Mouse (Mus musculus): Measurements from ENCODE around the gene Eras. TPM values are rescaled to one million over a fixed set of nuclear protein-coding genes. Genes with fewer than 3 reads are reported as not detected.
A peak's percentile ranks its signal among the peaks of the same experiment; 100 is the strongest.

Eras gene
- total and polyA plus RNA-seq, 3 experiments = not detected

GRCm38 (mm10) chrX:7879819-7880218 is 48.6 kb downstream of the Eras start (continued):
- TF ChIP-seq BHLHE40 (IDR thresholded peaks at IDR 0.05; ENCODE audit: borderline replicate concordance, low read depth, low read length) = no peak
- TF ChIP-seq USF2 (IDR thresholded peaks at IDR 0.05; ENCODE audit: borderline replicate concordance in 1 of 2, insufficient read depth in 1 of 2, low read depth in 1 of 2, low read length in 2 of 2) = no peak
- peak; percentile 28; the same call in 1 of the 2 replicates for TF ChIP-seq NRF1 (IDR thresholded peaks at IDR 0.05; ENCODE audit: insufficient read depth, low read depth, low read length, poor library complexity, severe bottlenecking)
- no peak for TF ChIP-seq ZMIZ1 (IDR thresholded peaks at IDR 0.05; ENCODE audit: low read depth, low read length)
- no peak for TF ChIP-seq ETS1 (IDR thresholded peaks at IDR 0.05; ENCODE audit: low read depth, low read length)
- peak; percentile 50; the same call in 1 of the 2 replicates for TF ChIP-seq MYB (IDR thresholded peaks at IDR 0.05; ENCODE audit: low read depth, low read length)
- TF ChIP-seq NELFE (IDR thresholded peaks at IDR 0.05; ENCODE audit: low read depth, low read length) = no peak

DNA sequence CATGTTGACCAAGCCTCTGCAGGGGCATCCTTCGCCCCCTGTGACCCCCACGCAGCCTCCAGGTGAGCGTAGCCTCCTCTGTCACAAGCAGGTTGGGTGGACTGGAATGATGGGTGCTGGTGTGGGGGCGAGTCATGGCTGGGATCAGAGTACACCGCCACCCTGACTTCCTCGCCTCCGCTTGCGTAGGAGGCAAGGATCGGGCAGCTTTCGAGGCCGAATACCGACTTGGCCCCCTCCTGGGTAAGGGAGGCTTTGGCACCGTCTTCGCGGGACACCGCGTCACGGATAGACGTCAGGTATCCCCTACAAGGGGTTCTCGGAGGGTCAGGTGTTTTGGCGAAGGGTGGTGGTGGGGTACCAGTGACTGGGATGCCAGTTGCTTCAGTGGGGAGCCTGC is 49.9 kb downstream of the Eras start:
- H3K4me3 ChIP-seq (ENCODE audit: control insufficient read depth in 1 of 2, insufficient read depth in 1 of 2, low read depth in 2 of 2, low read length in 2 of 2) = peak overlapping the region; percentile 63 to 80
- peaks cover 2 to 8% of the 10 kb centered on the region in 2 experiments; a peak in 3 of 4 replicates for H3K36me3 ChIP-seq (ENCODE audit: control insufficient read depth in 1 of 2, insufficient read depth in 2 of 2, low read length in 2 of 2)
- H3K27ac ChIP-seq (ENCODE audit: control insufficient read depth, low read depth, low read length) = no peak overlapping the region
- H3K27me3 ChIP-seq (ENCODE audit: control insufficient read depth in 1 of 2, insufficient read depth in 2 of 2, low read length in 2 of 2) = no peaks in the 10 kb centered on the region
- TF ChIP-seq USF2 (IDR thresholded peaks at IDR 0.05; ENCODE audit: borderline replicate concordance in 1 of 2, insufficient read depth in 1 of 2, low read depth in 1 of 2, low read length in 2 of 2) (no peak), NRF1 (IDR thresholded peaks at IDR 0.05; ENCODE audit: insufficient read depth, low read depth, low read length, poor library complexity, severe bottlenecking) (no peak), POLR2A (IDR thresholded peaks at IDR 0.05; ENCODE audit: control insufficient read depth in 1 of 2, insufficient read depth in 1 of 2, low read depth in 1 of 2, low read length in 2 of 2, poor library complexity in 1 of 2) (peak in 1 of 2 experiments; percentile 4; a peak in 1 of 4 replicates), E2F4 (IDR thresholded peaks at IDR 0.05; ENCODE audit: borderline replicate concordance, low read depth, low read length) (no peak)
- H3K4me1 ChIP-seq (ENCODE audit: control insufficient read depth in 1 of 2, insufficient read depth in 2 of 2, low read length in 2 of 2) = peaks cover 5 to 11% of the 10 kb centered on the region in 2 experiments
- peak overlapping the region; percentile 70 for H3K9ac ChIP-seq (ENCODE audit: control insufficient read depth, low read depth, low read length, poor library complexity, severe bottlenecking)
- no peaks in the 10 kb centered on the region; the same call in 1 of the 2 replicates for H3K79me2 ChIP-seq (ENCODE audit: control insufficient read depth, insufficient read depth, low read length, poor library complexity)
- no peaks in the 10 kb centered on the region for H3K9me3 ChIP-seq (replicated peaks; ENCODE audit: insufficient read depth, low read length)
- DNase-seq (ENCODE audit: low read depth, low spot score) = peak; percentile 61

DNA sequence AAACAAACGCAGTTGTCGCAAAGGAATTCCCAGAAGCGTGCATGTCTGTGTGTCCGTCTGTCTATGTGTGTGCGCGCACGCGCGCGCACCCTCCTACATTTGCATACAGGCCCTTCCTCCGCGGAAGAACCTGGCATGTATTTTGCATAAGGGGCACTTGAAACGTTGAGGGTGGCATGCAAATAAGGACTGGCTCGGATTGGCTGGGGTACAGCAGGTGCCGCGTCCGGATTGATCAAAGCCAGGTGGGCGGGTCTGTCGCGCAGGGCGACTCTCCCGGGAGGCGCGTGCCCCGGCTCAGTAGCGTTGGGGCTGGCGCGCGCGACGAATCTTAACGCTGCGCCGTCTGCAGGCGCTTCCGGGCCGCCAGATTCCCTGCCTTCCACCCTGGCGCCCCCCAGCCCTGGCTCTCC is 50.4 kb downstream of the Eras start, which contains the start of gene Pim2:
Pim2 (plus strand) TSS at position 256 of the 413 bp plus-strand sequence.
- no peaks in the 10 kb centered on the region for H3K27me3 ChIP-seq (ENCODE audit: control insufficient read depth in 1 of 2, insufficient read depth in 2 of 2, low read length in 2 of 2)
- H3K79me2 ChIP-seq (ENCODE audit: control insufficient read depth, insufficient read depth, low read length, poor library complexity) = no peaks in the 10 kb centered on the region; the same call in 1 of the 2 replicates
- H3K9ac ChIP-seq (ENCODE audit: control insufficient read depth, low read depth, low read length, poor library complexity, severe bottlenecking) = peak within 1 kb of the TSS; percentile 70
- DNase-seq (ENCODE audit: low read depth, low spot score) = peak; percentile 98
- peak within 1 kb of the TSS; percentile 63 to 80 for H3K4me3 ChIP-seq (ENCODE audit: control insufficient read depth in 1 of 2, insufficient read depth in 1 of 2, low read depth in 2 of 2, low read length in 2 of 2)
- H3K27ac ChIP-seq (ENCODE audit: control insufficient read depth, low read depth, low read length) = peak within 1 kb of the TSS; percentile 16; the same call in 1 of the 2 replicates
- peaks cover 5 to 11% of the 10 kb centered on the region in 2 experiments for H3K4me1 ChIP-seq (ENCODE audit: control insufficient read depth in 1 of 2, insufficient read depth in 2 of 2, low read length in 2 of 2)
- no peaks in the 10 kb centered on the region for H3K9me3 ChIP-seq (replicated peaks; ENCODE audit: insufficient read depth, low read length)
- peaks cover 2 to 8% of the 10 kb centered on the region in 2 experiments; a peak in 3 of 4 replicates for H3K36me3 ChIP-seq (ENCODE audit: control insufficient read depth in 1 of 2, insufficient read depth in 2 of 2, low read length in 2 of 2)
- peak; percentile 71 for TF ChIP-seq NELFE (IDR thresholded peaks at IDR 0.05; ENCODE audit: low read depth, low read length)
- no peak for TF ChIP-seq JUND (IDR thresholded peaks at IDR 0.05; ENCODE audit: low read depth, low read length)
- TF ChIP-seq MAX (IDR thresholded peaks at IDR 0.05; ENCODE audit: low read length) = peak; percentile 80
- no peak for TF ChIP-seq ZNF384 (IDR thresholded peaks at IDR 0.05; ENCODE audit: low read depth, low read length)
- TF ChIP-seq ZMIZ1 (IDR thresholded peaks at IDR 0.05; ENCODE audit: low read depth, low read length) = peak; percentile 28; the same call in 1 of the 2 replicates
- no peak for TF ChIP-seq MYB (IDR thresholded peaks at IDR 0.05; ENCODE audit: low read depth, low read length)
- TF ChIP-seq ZKSCAN1 (IDR thresholded peaks at IDR 0.05; ENCODE audit: low read depth, low read length) = 0 out of 2 replicates have a peak, but pooled peaks have one; percentile 29
- no peak for TF ChIP-seq GABPA (IDR thresholded peaks at IDR 0.05; ENCODE audit: low read depth, low read length)
- TF ChIP-seq KAT2A (conservative IDR thresholded peaks at IDR 0.05; ENCODE audit: low read depth, low read length) = no peak
- no peak for TF ChIP-seq POLR2AphosphoS5 (IDR thresholded peaks at IDR 0.05; ENCODE audit: borderline replicate concordance, low read depth, low read length)
- TF ChIP-seq MEF2A (IDR thresholded peaks at IDR 0.05; ENCODE audit: extremely low read depth, insufficient replicate concordance, low read depth, low read length, poor library complexity, severe bottlenecking) = no peak
- peak; percentile 70 to 79; a peak in 2 of 4 replicates for TF ChIP-seq POLR2A (IDR thresholded peaks at IDR 0.05; ENCODE audit: control insufficient read depth in 1 of 2, insufficient read depth in 1 of 2, low read depth in 1 of 2, low read length in 2 of 2, poor library complexity in 1 of 2)
- TF ChIP-seq POLR2AphosphoS2 (IDR thresholded peaks at IDR 0.05; ENCODE audit: low read length) = peak; percentile 97
- peak; percentile 61 for TF ChIP-seq HCFC1 (IDR thresholded peaks at IDR 0.05; ENCODE audit: low read depth, low read length)
- peak; percentile 77 for TF ChIP-seq NRF1 (IDR thresholded peaks at IDR 0.05; ENCODE audit: insufficient read depth, low read depth, low read length, poor library complexity, severe bottlenecking)
- TF ChIP-seq USF1 (IDR thresholded peaks at IDR 0.05; ENCODE audit: low read depth, low read length) = peak; percentile 81
- TF ChIP-seq TAL1 (IDR thresholded peaks at IDR 0.05; ENCODE audit: low read length) = no peak
- TF ChIP-seq CTCF (IDR thresholded peaks at IDR 0.05 in 2 of 3, conservative IDR thresholded peaks at IDR 0.05 in 1 of 3; ENCODE audit: control insufficient read depth in 1 of 3, insufficient read depth in 1 of 3, low read depth in 2 of 3, low read length in 3 of 3, poor library complexity in 1 of 3, severe bottlenecking in 1 of 3) = 0 out of 6 replicates have a peak, but pooled peaks of 1 of the 3 experiments have one; percentile 1
- TF ChIP-seq CHD1 (IDR thresholded peaks at IDR 0.05; ENCODE audit: low read depth, low read length) = no peak
- TF ChIP-seq RCOR1 (IDR thresholded peaks at IDR 0.05; ENCODE audit: low read depth, low read length) = no peak
- TF ChIP-seq USF2 (IDR thresholded peaks at IDR 0.05; ENCODE audit: borderline replicate concordance in 1 of 2, insufficient read depth in 1 of 2, low read depth in 1 of 2, low read length in 2 of 2) = no peak
- TF ChIP-seq BHLHE40 (IDR thresholded peaks at IDR 0.05; ENCODE audit: borderline replicate concordance, low read depth, low read length) = no peak

All from MEL (cell line).